Mouse (Mus musculus) kidney, adult 2 months (tissue): ENCODE measurements at regions not wholly inside any gene's neighbourhood (a gene's known extent, or its start where the extent isn't known, plus 50 kb on each side); places are given as distances from the start of the nearest gene placed in this dataset.

Source experiments
- CTCF ChIP-seq: fragments of 200-500 bp; conservative IDR thresholded peaks from 2 replicates; pipeline ENCODE4 v1.5.1; 2011; ENCODE audit warnings: low read depth, mild to moderate bottlenecking, control low read depth, low read length, moderate library complexity, mixed read lengths; ENCODE audit not compliant: insufficient read depth, insufficient read length
- POLR2A ChIP-seq: fragments of 200-500 bp; IDR thresholded peaks from one replicate; pipeline ENCODE4 v1.6.1; 2011; ENCODE audit warnings: low read depth, low read length, control low read depth

DNA sequence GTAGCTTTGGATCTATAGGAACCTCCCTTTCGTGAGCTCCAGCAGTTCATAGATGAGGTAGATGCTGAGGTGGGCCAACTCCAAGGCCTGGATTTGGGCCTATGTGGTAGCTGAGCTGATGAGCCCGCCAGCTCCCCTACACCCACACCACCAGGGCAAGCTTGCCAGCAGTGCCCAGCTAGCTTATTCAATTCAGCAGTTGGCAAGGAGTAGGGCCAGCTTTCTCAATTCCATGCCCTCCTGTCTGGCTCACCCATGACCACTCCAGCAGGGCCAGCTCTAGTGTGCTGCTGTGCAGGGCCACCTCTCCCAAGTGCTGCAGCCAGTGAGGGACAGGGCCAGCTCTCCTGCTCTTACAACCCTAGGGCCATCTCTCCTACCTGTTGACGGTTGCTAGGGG lies 97.1 kb upstream of the Tbc1d2b start:
- TF ChIP-seq POLR2A (no peak), CTCF (no peak)
